Mouse (Mus musculus) embryonic facial prominence, embryonic 10.5 days (tissue): ENCODE data around the gene Fbxo5. TPM values are rescaled to one million over a fixed set of nuclear protein-coding genes. Genes with fewer than 3 reads are reported as not detected.
A peak's percentile ranks its signal among the peaks of the same experiment; 100 is the strongest.

ENCODE experiments used
- DNase-seq: peaks from one replicate; pipeline ENCODE4 v3.0.0-alpha.2; 2017; ENCODE audit warnings: low spot score
- H3K27ac ChIP-seq: fragments of 300-500 bp; sonication (generic); replicated peaks from 2 replicates; pipeline ENCODE4 v1.5.1; 2016; ENCODE audit warnings: mild to moderate bottlenecking
- H3K27me3 ChIP-seq: fragments of 300-500 bp; sonication (generic); replicated peaks from 2 replicates; pipeline ENCODE4 v1.6.1; 2016; ENCODE audit warnings: low read depth, mild to moderate bottlenecking; ENCODE audit not compliant: poor library complexity, severe bottlenecking
- H3K36me3 ChIP-seq: fragments of 300-500 bp; sonication (generic); replicated peaks from 2 replicates; pipeline ENCODE4 v1.6.1; 2016; ENCODE audit warnings: mild to moderate bottlenecking, moderate library complexity
- H3K4me1 ChIP-seq: fragments of 300-500 bp; sonication (generic); 2 replicates; pipeline ENCODE4 v1.6.1; 2016
- H3K4me3 ChIP-seq: fragments of 300-500 bp; sonication (generic); 2 replicates; pipeline ENCODE4 v1.5.1; 2016; ENCODE audit warnings: mild to moderate bottlenecking, moderate library complexity
- H3K9me3 ChIP-seq: fragments of 300-500 bp; sonication (generic); 2 replicates; pipeline ENCODE4 v1.6.1; 2016; ENCODE audit warnings: mild to moderate bottlenecking
- WGBS: fragments of 180-500 bp; shearing (Covaris S2); methylation state at CpG from one replicate; pipeline ENCODE4 v1.1.7; 2016; 5-methylcytosine and 5-hydroxymethylcytosine counted together
- polyA plus RNA-seq: library from polyadenylated mRNA; unstranded; fragments of >200 nt; fragmentation: Nextera tagmentation; extraction: Ambion mirVana; gene quantifications from 2 replicates; pipeline ENCODE4 v1.2.1, GENCODE M21; 2016

The Fbxo5 gene
- polyA plus RNA-seq, 1 experiment from 2014 or later: 110 TPM

- Histone ChIP-seq H3K27me3 (no peaks in the 10 kb centered on the region), H3K4me1 (peaks cover 18% of the 10 kb centered on the region), H3K36me3 (peaks cover 19% of the 10 kb centered on the region), H3K27ac (no peak overlapping the region), H3K9me3 (no peaks in the 10 kb centered on the region), H3K4me3 (no peak overlapping the region)
- no peak for DNase-seq
- WGBS: 80% methylated on average over 4 of the region's 4 CpGs
Measured at GRCm38 (mm10) chr10:5806996-5807395, 1.6 kb upstream of the Fbxo5 start.

DNA sequence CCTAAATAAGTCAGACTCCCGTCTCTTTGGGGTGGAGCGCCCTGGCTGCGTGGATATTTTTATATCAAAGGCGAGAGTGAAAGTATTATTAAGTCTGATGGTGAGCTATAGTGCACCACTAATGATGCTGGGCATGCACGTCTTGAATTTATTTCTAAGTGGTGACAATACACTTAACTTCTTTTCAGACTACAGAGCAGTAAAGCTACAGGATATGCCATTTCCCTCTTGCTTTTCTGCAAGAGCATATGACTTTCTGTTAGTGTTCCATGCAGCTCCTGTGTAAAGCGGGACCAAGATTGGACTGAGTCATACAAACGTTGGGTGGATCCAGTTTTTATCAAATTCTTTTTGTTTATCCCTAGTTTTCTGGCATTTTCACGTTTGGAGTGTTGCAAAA, 1.0 kb upstream of the Fbxo5 start:
- no peaks in the 10 kb centered on the region for H3K9me3 ChIP-seq
- peaks cover 24% of the 10 kb centered on the region for H3K4me1 ChIP-seq
- DNase-seq: no peak
- H3K4me3 ChIP-seq: peak overlapping the region; percentile 70
- peaks cover 19% of the 10 kb centered on the region for H3K36me3 ChIP-seq
- H3K27ac ChIP-seq: peak overlapping the region; percentile 92
- H3K27me3 ChIP-seq: no peaks in the 10 kb centered on the region
- 22% methylated on average over 8 of the region's 8 CpGs for WGBS

- DNase-seq: peak; percentile 98
- under 1% methylated on average over 43 of the region's 43 CpGs for WGBS
- Histone ChIP-seq H3K4me3 (peak overlapping the region; percentile 70), H3K36me3 (peaks cover 23% of the 10 kb centered on the region), H3K27me3 (no peaks in the 10 kb centered on the region), H3K27ac (peak overlapping the region; percentile 92), H3K4me1 (peaks cover 24% of the 10 kb centered on the region), H3K9me3 (no peaks in the 10 kb centered on the region)
Measured at GRCm38 (mm10) chr10:5805731-5806307, 419 bp upstream of the Fbxo5 start.

DNA sequence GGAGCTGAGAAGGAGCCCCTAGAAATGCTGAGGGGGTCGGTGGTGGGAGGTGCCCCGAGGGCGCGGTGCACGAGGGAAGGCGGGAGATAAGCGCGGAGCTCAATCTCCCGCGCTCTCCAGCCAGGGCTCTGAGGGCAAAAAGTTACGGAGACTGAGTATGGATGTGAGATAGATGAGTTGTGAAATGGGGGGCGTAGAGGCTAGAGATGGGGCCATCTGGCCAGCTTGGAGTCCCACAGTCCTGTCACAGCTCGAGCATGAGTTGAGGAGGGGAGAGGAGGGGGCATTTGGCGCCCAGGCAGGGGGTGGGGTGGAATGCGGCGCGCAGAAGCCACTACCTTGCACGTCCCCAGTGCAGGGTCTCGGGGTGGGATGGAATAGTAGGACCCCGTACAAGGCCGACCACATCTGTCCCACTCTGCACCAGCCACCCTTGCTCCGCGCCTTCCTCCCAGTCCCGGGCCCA, 676 bp downstream of the Fbxo5 start:
- peak; percentile 75 for DNase-seq
- peaks cover 24% of the 10 kb centered on the region for H3K4me1 ChIP-seq
- peak overlapping the region; percentile 92 for H3K27ac ChIP-seq
- peaks cover 34% of the 10 kb centered on the region for H3K36me3 ChIP-seq
- no peaks in the 10 kb centered on the region for H3K27me3 ChIP-seq
- H3K4me3 ChIP-seq: peak overlapping the region; percentile 70
- under 1% methylated on average over 24 of the region's 24 CpGs for WGBS
- H3K9me3 ChIP-seq: no peaks in the 10 kb centered on the region

- no peak for DNase-seq
- peak overlapping the region; percentile 92 for H3K27ac ChIP-seq
Measured at GRCm38 (mm10) chr10:5803739-5804138, 1.7 kb downstream of the Fbxo5 start.

DNA sequence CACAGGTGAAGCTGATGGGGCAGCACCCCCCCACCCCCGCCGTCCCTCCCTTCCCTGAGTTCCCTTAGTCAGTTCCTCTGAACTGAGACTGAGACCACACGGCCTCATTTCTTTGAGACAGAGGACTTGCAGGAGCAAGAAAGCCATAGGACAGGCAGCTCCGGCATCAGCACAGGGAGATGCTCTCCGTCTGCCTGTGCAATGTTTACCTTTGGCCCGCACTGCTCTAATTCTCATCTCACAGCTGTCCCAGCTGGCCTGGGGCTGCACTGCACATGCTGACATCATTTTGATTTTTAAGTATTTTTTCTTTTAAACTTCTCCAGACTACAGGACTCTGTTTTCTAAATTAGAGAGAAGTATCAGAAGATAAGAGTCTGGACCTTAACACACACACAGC, 2.5 kb downstream of the Fbxo5 start:
- H3K4me1 ChIP-seq: peaks cover 24% of the 10 kb centered on the region
- no peaks in the 10 kb centered on the region for H3K27me3 ChIP-seq
- WGBS: 35% methylated on average over 6 of the region's 6 CpGs
- peak; percentile 29 for DNase-seq
- H3K4me3 ChIP-seq: peak overlapping the region; percentile 70
- peaks cover 51% of the 10 kb centered on the region for H3K36me3 ChIP-seq
- no peaks in the 10 kb centered on the region for H3K9me3 ChIP-seq
- no peak overlapping the region for H3K27ac ChIP-seq

More at GRCm38 (mm10) chr10:5803739-5804138, 1.7 kb downstream of the Fbxo5 start:
- Histone ChIP-seq H3K36me3 (peaks cover 42% of the 10 kb centered on the region), H3K9me3 (no peaks in the 10 kb centered on the region), H3K27me3 (no peaks in the 10 kb centered on the region), H3K4me3 (peak overlapping the region; percentile 70), H3K4me1 (peaks cover 24% of the 10 kb centered on the region)
- whole genome bisulfite sequencing: 5% methylated on average over 1 of the region's 1 CpGs

GRCm38 (mm10) chr10:5800490-5800889, 4.9 kb downstream of the Fbxo5 start:
- H3K27me3 ChIP-seq: no peaks in the 10 kb centered on the region
- DNase-seq: no peak
- peaks cover 53% of the 10 kb centered on the region for H3K36me3 ChIP-seq
- no peak overlapping the region for H3K27ac ChIP-seq
- H3K4me3 ChIP-seq: no peak overlapping the region
- peaks cover 21% of the 10 kb centered on the region for H3K4me1 ChIP-seq
- WGBS: 97% methylated on average over 1 of the region's 1 CpGs
- H3K9me3 ChIP-seq: no peaks in the 10 kb centered on the region

- peaks cover 53% of the 10 kb centered on the region for H3K36me3 ChIP-seq
- WGBS: 84% methylated on average over 4 of the region's 4 CpGs
- H3K27ac ChIP-seq: no peak overlapping the region
- no peak for DNase-seq
- no peaks in the 10 kb centered on the region for H3K27me3 ChIP-seq
- H3K9me3 ChIP-seq: no peaks in the 10 kb centered on the region
- H3K4me3 ChIP-seq: no peak overlapping the region
- H3K4me1 ChIP-seq: peaks cover 17% of the 10 kb centered on the region
Measured at GRCm38 (mm10) chr10:5798069-5798468, 7.3 kb downstream of the Fbxo5 start.

GRCm38 (mm10) chr10:5790657-5791056, 14.7 kb downstream of the Fbxo5 start:
- whole genome bisulfite sequencing: 23% methylated on average over 12 of the region's 12 CpGs
- no peaks in the 10 kb centered on the region for H3K4me1 ChIP-seq

DNA sequence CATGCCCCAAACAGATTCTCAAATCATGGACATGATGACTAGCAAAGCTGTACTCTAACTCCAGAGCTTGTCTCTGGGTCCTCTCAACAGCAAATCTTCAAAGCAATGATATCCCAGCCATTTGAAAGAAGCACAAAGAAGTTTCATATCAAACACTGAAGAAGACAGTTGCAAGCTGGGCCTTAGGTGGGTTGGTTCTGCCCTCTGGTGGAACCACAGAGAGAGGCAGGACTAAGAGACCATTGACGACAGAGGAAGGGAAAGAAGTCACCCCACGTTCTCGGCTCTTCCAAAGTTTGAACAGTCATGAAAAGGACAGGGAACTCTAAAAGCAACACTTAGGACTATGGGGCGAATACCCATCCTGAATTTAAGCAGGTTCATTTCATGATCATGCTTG, 18.5 kb downstream of the Fbxo5 start:
- no peaks in the 10 kb centered on the region for H3K27me3 ChIP-seq
- H3K4me1 ChIP-seq: no peaks in the 10 kb centered on the region
- peak; percentile 24 for DNase-seq
- no peak overlapping the region for H3K27ac ChIP-seq
- no peaks in the 10 kb centered on the region for H3K36me3 ChIP-seq
- no peaks in the 10 kb centered on the region for H3K9me3 ChIP-seq
- no peak overlapping the region for H3K4me3 ChIP-seq
- WGBS: 24% methylated on average over 4 of the region's 4 CpGs

More at GRCm38 (mm10) chr10:5790657-5791056, 14.7 kb downstream of the Fbxo5 start:
- H3K36me3 ChIP-seq: no peaks in the 10 kb centered on the region
- no peak overlapping the region for H3K4me3 ChIP-seq
- no peak overlapping the region for H3K27ac ChIP-seq
- no peaks in the 10 kb centered on the region for H3K27me3 ChIP-seq
- no peaks in the 10 kb centered on the region for H3K9me3 ChIP-seq
- peak; percentile 54 for DNase-seq

Other genes with a start within 250 kb of the Fbxo5 start
- gene Myct1, start 211.8 kb downstream of the Fbxo5 start, polyA plus RNA-seq: 1.5 and 2.0 TPM in 2 replicates
- gene Vip, start 166.4 kb downstream of the Fbxo5 start, polyA plus RNA-seq: not detected in 2 replicates
- gene Mtrf1l, start 18.3 kb upstream of the Fbxo5 start, polyA plus RNA-seq: 12.0 and 13.0 TPM in 2 replicates
- gene Rgs17, start 116.8 kb upstream of the Fbxo5 start, polyA plus RNA-seq: 0.41 and 0.72 TPM in 2 replicates